Mouse (Mus musculus) ES-E14 (cell line): Measurements from ENCODE around the gene Wdr46. TPM values are rescaled to one million over a fixed set of nuclear protein-coding genes. Genes with fewer than 3 reads are reported as not detected.

Experiments used
- DNase-seq: peaks from one replicate; pipeline ENCODE4 v3.0.0-alpha.2; 2013; ENCODE audit warnings: low read depth, low spot score
- H3K27ac ChIP-seq: 2 replicates; pipeline ENCODE4 v1.5.1; 2012; ENCODE audit warnings: low read depth, mild to moderate bottlenecking, low read length, moderate library complexity, mixed read lengths; ENCODE audit not compliant: poor library complexity, insufficient read depth, severe bottlenecking
- H3K36me3 ChIP-seq: 2 replicates; pipeline ENCODE4 v1.6.1; 2012; ENCODE audit warnings: mild to moderate bottlenecking, low read length, moderate library complexity, mixed read lengths; ENCODE audit not compliant: control insufficient read depth, poor library complexity, insufficient read depth, severe bottlenecking
- H3K4me1 ChIP-seq, 2 experiments: fragments of 150-350 bp in 1 of 2; sonication (generic) in 1 of 2; 2 replicates each; pipeline ENCODE4 v1.6.1; 2012; ENCODE audit warnings: low read length in 2 of 2, mild to moderate bottlenecking in 1 of 2, mixed read lengths in 1 of 2; ENCODE audit not compliant: control insufficient read depth in 2 of 2, insufficient read depth in 2 of 2, poor library complexity in 1 of 2
- H3K4me3 ChIP-seq, 2 experiments: fragments of 150-350 bp in 1 of 2; sonication (generic) in 1 of 2; 2 replicates each; pipeline ENCODE4 v1.5.1; 2012; ENCODE audit warnings: low read length in 2 of 2, low read depth in 1 of 2, mild to moderate bottlenecking in 1 of 2, mixed read lengths in 1 of 2; ENCODE audit not compliant: insufficient read depth in 1 of 2, poor library complexity in 1 of 2, severe bottlenecking in 1 of 2
- H3K9ac ChIP-seq: 2 replicates; pipeline ENCODE4 v1.6.1; 2012; ENCODE audit warnings: low read depth, mild to moderate bottlenecking, low read length, mixed read lengths; ENCODE audit not compliant: poor library complexity, insufficient read depth, severe bottlenecking
- H3K9me3 ChIP-seq: fragments of 150-350 bp; sonication (generic); 2 replicates; pipeline ENCODE4 v1.6.1; 2012; ENCODE audit warnings: low read depth, mild to moderate bottlenecking, low read length; ENCODE audit not compliant: control insufficient read depth, insufficient read depth
- CHD2 ChIP-seq: IDR thresholded peaks from 2 replicates; pipeline ENCODE4 v1.6.1; 2014; ENCODE audit warnings: mild to moderate bottlenecking, low read depth, low read length, inconsistent platforms
- HCFC1 ChIP-seq: IDR thresholded peaks from 2 replicates; pipeline ENCODE4 v1.6.1; 2012; ENCODE audit warnings: low read length, inconsistent platforms, borderline replicate concordance; ENCODE audit not compliant: insufficient read depth
- MAFK ChIP-seq: IDR thresholded peaks from 2 replicates; pipeline ENCODE4 v1.6.1; 2014; ENCODE audit warnings: mild to moderate bottlenecking, low read depth, low read length, inconsistent platforms; ENCODE audit not compliant: insufficient read depth
- ZC3H11A ChIP-seq: IDR thresholded peaks from 2 replicates; pipeline ENCODE4 v1.6.1; 2012; ENCODE audit warnings: low read depth, mild to moderate bottlenecking, inconsistent platforms, low read length, borderline replicate concordance
- ZNF384 ChIP-seq: IDR thresholded peaks from 2 replicates; pipeline ENCODE4 v1.6.1; 2012; ENCODE audit warnings: low read depth, low read length, inconsistent platforms
- in situ Hi-C, 2 experiments: fragments of 600-800 bp; cut with MboI; formaldehyde crosslinking; loops; one replicate each; pipeline ENCODE4 v1.15.1; 2025; ENCODE audit warnings: low sequenced_read_pairs in 2 of 2, inconsistent platforms in 1 of 2; ENCODE audit not compliant: unreplicated experiment in 2 of 2
- total RNA-seq: library from RNA; depleted of rRNA; stranded (reverse); fragments of 300-350 nt; gene quantifications from 2 replicates; pipeline ENCODE4 v1.2.3, GENCODE M21; 2012

The Wdr46 gene
- total RNA-seq, 1 experiment: 78.2 TPM

- DNase-seq: no peak
- H3K36me3 ChIP-seq: peaks cover 25% of the 10 kb centered on the region
- TF ChIP-seq ZNF384 (no peak), ZC3H11A (no peak), CHD2 (no peak), MAFK (no peak), HCFC1 (no peak)
- H3K27ac ChIP-seq: no peak overlapping the region
- no peaks in the 10 kb centered on the region for H3K9me3 ChIP-seq
- H3K4me1 ChIP-seq: peaks cover 0 to 23% of the 10 kb centered on the region in 2 experiments; a peak in 2 of 4 replicates
- H3K9ac ChIP-seq: peak overlapping the region; percentile 46; the same call in 1 of the 2 replicates
- H3K4me3 ChIP-seq: peak overlapping the region; percentile 63 to 64
- in situ Hi-C loops: no loop called here
Measured at GRCm38 (mm10) chr17:33917656-33918292, 22.7 kb upstream of the Wdr46 start.

- H3K4me1 ChIP-seq: peaks cover 0 to 23% of the 10 kb centered on the region in 2 experiments; a peak in 2 of 4 replicates
- no peak overlapping the region for H3K27ac ChIP-seq
- TF ChIP-seq CHD2 (no peak), ZC3H11A (no peak), ZNF384 (no peak), HCFC1 (no peak), MAFK (no peak)
- no peaks in the 10 kb centered on the region for H3K9me3 ChIP-seq
- H3K4me3 ChIP-seq: peak overlapping the region; percentile 63 to 64
- in situ Hi-C loops: no loop called here
- peaks cover 20% of the 10 kb centered on the region for H3K36me3 ChIP-seq
- no peak for DNase-seq
- peak overlapping the region; percentile 46 for H3K9ac ChIP-seq
Measured at GRCm38 (mm10) chr17:33918293-33919203, 21.9 kb upstream of the Wdr46 start.

GRCm38 (mm10) chr17:33919351-33920281 is 20.8 kb upstream of the Wdr46 start:
- Histone ChIP-seq H3K27ac (peak overlapping the region; percentile 15; the same call in 1 of the 2 replicates), H3K9ac (peak overlapping the region; percentile 60), H3K4me1 (peaks cover 0 to 25% of the 10 kb centered on the region in 2 experiments; a peak in 2 of 4 replicates), H3K36me3 (peaks cover 12% of the 10 kb centered on the region; the same call in 1 of the 2 replicates), H3K4me3 (peak overlapping the region; percentile 63 to 64), H3K9me3 (no peaks in the 10 kb centered on the region)
- DNase-seq: no peak
- in situ Hi-C loops: no loop called here
- TF ChIP-seq MAFK (no peak), ZC3H11A (no peak), CHD2 (no peak), ZNF384 (no peak), HCFC1 (no peak)

- TF ChIP-seq HCFC1 (0 out of 2 replicates have a peak, but pooled peaks have one; percentile 40), ZNF384 (no peak)
- Histone ChIP-seq H3K4me1 (peaks cover 0 to 28% of the 10 kb centered on the region in 2 experiments; a peak in 2 of 4 replicates), H3K9me3 (no peaks in the 10 kb centered on the region), H3K9ac (peak overlapping the region; percentile 60), H3K36me3 (peaks cover 10% of the 10 kb centered on the region; the same call in 1 of the 2 replicates), H3K27ac (no peak overlapping the region), H3K4me3 (peak overlapping the region; percentile 63 to 64)
- peak; percentile 83 for DNase-seq
- in situ Hi-C loops: no loop called here
Measured at GRCm38 (mm10) chr17:33920282-33921097, 20.0 kb upstream of the Wdr46 start.
